Mouse (Mus musculus) embryonic facial prominence, embryonic 13.5 days (tissue): ENCODE results near the gene Clrn1. TPM values are rescaled to one million over a fixed set of nuclear protein-coding genes. Genes with fewer than 3 reads are reported as not detected.

ENCODE experiments used
- polyA plus RNA-seq: library from polyadenylated mRNA; unstranded; fragments of >200 nt; fragmentation: Nextera tagmentation; extraction: Ambion mirVana; gene quantifications from 2 replicates; pipeline ENCODE4 v1.2.1, GENCODE M21; 2015

Clrn1 gene
- polyA plus RNA-seq, 1 experiment from 2014 or later, result 2.7 TPM

Other genes with a start within 250 kb of the Clrn1 start
- 0.13 TPM in 1 of 2 replicates, not detected in the other for gene Erich6, start 248.1 kb downstream of the Clrn1 start, polyA plus RNA-seq
- 5.3 and 5.5 TPM in 2 replicates for gene Siah2, start 192.9 kb downstream of the Clrn1 start, polyA plus RNA-seq
- gene Mindy4b-ps, start 63.0 kb downstream of the Clrn1 start, polyA plus RNA-seq, result 0.47 TPM in 1 of 2 replicates, not detected in the other
- 2.9 and 3.9 TPM in 2 replicates for gene Med12l, start 120.5 kb upstream of the Clrn1 start, polyA plus RNA-seq
- 1.7 and 2.4 TPM in 2 replicates for gene Gpr171, start 216.5 kb upstream of the Clrn1 start, polyA plus RNA-seq